Mouse (Mus musculus): Measurements from ENCODE around the gene Tedc1.

The Tedc1 gene

DNA sequence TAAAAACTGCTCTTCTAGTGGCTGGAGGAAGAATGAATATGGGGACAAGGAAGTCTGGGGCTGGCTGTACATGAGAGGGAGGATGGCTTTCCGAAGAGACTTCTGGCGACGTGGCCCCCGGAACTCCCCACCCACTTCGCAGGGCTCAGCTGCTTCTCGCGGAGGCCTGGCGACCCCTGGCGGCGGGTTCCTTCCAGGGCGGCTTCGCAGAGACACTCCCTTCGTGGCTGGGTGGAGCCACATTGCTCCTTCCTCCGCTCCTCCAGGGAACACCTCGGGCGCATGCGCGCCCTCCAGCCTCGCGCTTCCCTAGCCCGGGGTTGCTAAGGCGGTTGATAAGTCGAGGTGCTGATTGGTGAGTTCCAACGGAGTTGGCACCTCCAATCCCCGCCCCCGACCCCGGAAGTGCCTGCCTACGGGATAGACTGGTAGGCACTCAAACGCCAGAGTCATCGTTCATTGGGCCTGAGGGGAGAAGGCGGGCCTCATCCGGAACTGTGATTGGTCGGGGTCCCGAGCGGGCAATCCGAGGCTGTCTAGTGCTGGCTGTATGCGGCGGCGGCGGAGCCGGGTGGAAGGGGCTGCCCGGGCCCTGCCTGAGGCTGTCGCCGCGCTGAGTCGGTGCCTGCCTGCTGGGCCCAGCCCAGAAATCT lies at the start of gene Tedc1:
TSS of gene Tedc1 (plus strand) at position 535 of the 653 bp plus-strand sequence.
- peak; percentile 99 for DNase-seq

DNA sequence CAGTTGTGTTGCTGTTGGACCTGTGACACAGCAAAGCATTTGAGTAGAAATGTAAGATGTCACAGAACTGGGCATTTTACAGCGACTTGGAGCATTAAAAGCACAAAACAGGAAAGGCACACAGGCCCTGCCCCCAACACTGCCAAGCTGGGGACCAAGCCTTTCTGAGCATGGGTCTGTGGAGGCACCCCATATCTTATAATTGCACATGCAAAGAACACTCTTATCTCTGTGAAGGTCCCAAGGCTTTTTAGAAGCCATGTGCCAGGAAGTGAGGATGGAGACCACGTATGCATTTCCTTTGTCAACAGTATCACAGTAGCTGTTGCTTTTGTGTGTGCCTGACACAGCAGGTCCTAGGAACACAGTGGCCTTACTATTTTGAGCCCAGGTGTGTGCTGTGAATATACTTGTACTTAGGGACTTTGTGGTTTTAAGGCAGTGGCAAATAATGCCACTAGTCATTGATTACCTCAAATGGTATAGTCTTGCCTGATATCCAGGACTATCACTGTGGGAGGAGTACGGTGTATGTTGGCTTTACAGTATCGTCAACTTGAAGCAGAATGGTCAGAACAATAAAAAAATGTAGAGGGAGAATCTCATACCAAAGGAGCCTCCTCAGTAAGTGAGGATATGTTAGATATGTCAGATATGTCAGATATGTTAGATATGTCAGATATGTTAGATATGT lies 48.6 kb upstream of the Tedc1 start:
- no peak for DNase-seq

DNA sequence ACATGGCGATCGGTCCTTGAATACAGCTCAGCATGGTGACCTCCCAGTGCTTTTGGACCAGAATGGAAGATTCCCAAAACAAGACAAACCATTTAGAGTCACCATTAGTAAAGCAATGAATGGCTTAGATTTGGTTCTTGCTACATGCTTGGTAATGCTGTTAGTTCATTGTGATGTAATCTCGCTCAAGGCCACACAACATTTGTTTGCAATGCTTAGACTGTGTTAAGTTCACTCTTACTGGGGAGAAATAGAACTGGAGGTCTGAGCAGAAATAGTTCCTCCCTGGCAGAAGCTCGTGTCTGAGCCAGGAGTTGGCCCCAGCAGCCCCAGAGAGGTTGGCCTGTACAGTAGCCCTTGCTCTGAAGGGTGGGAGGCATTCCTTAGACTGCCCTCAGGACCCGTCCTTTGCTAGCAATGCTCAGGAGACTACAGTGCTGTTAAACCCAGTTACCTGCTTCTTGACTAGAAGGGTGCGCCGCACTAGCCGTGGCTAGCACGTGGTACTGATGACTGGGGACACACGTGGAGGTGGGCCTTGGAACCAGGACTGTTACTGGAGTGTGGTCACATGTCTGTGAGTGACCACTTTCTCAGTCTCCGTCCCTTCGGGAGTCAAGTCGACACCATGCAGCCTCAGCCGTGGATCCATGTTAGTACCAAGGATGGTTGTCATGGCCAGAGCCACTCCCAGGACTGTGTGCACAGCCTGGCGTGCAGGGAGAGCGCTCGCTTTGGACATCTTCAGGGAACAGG lies 47.5 kb upstream of the Tedc1 start:
- DNase-seq: no peak

DNA sequence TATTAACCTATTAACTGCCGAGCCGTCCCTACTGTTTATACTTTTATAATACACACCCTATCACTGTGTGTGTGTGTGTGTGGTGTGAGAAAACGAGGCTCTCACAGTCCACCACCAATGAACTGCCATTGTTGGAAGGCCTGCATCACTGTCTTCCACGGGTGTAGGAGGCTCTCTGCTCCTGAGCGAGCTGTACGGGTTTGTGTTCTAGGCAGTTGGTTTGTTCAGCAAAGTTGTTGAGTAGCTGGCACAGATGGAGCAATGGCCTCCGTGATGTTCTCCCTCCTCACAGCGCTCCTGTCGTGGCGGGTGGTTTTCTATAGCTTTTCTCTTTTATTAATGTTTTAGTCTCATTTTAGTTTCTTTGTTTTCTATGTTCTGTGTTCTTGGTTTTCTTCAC lies 46.4 kb upstream of the Tedc1 start:
- no peak for DNase-seq

DNA sequence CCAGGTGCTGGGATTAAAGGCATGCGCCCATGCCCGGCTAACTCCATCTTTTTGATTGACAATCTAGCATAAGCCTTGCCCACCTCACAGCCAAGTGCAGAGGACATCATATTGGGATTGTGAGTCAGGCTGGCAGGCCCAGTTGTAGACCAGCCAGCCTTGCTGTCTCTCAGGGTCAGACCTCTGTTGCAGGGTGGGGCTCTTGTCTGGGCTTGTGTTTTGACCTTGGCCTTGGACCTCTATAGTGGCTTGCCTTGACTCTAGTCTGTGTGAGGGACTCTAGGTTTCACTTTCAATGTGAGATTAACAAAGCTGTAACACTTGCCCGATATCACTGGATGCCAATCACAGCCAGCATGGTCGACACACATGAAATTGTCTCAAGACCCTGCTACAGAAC lies 42.1 kb upstream of the Tedc1 start:
- no peak for DNase-seq

DNA sequence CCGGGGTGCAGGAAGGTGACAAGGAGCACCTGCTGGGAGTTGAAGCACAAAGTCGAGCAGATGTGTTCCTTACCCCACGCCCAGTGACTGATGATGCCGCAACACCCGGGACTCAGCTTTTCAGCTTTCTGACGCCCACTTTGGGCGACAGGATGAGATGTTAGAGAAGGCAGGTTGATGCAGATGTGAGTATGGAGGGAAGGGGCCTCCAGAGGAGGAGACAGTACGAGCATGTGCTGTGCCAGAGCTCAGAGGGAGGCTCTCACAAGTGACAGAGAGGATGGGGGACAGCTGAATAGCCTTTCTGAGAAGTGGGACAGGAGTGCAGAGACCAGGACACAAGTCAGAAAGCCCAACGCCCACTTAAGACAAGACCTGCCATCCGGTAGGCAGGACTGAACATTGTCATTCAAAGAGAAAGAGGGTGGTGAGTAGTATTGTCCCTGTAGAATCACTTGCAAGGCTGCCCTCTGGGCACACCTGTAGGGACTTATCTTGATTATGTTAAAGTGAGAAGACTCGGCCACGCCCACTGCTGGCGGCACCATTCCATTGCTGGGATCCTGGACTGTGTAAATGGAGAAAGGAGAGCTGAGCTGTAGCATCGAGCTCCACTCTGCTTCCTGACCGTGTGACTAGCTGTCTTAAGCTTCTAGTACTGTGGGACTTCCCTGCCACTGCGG lies 41.2 kb upstream of the Tedc1 start:
- DNase-seq: no peak

DNA sequence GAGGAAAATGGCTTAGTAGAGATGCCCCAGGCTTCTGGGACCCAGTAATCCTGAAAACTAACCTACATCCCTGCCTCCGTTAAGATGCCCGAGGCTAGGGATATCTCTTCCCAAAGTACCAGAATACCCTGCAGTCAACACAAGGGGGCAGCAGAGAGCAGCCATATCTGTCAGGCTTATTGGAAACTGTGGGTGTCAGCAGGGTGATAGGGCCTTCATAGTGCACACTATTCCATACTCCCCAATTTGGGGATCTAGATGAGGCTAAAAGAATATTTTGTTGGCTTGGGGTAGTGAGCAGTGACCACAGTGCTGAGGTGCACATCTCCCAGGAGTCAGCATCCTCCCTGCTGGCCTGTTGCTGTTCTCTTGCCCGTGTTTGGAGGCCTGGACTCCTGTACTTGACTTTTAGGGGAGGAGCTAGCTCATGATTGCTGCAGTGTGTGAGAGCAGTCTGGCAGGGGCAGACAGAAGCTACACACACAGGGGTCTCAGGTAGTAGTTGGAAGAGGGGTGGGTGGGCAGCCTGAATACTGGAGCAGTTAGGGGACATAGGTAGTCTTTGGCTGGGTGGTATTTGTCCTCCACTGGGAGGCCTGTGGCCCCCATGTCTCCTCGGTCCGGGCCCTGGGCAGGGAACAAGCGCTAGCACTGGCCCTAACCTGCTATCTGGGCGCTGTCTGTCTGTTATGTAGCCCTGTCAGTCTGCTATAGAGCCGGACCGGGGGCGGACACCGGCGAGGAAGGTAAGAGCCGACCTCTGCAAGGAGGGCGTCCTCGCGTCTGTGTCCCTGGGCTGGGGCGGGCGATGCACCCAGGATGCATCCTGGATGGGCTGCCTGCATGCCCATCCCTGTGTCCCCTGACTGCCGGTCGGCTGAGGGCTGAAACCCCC lies 36.5 kb upstream of the Tedc1 start:
- DNase-seq: peak; percentile 41 to 73

DNA sequence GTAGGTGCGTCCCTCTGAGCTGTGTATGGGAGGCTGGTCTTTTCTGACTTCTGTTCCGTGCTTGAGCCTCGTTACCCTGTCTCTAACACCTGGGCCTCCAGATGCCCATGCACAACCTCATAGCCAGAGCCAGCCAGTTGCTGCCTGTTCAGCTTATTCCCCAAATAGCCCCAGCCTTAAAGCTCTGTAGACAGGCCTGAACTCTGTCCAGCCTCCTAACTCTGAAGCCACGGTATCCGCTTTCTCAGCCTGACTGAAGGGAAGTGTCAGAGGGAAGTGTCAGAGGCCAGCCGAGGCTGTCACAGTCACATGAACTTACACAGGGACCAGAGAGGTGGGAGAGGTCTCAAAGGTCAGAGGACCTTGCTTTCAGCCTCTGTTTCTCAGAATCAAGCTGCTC lies 31.5 kb upstream of the Tedc1 start:
- DNase-seq: no peak

DNA sequence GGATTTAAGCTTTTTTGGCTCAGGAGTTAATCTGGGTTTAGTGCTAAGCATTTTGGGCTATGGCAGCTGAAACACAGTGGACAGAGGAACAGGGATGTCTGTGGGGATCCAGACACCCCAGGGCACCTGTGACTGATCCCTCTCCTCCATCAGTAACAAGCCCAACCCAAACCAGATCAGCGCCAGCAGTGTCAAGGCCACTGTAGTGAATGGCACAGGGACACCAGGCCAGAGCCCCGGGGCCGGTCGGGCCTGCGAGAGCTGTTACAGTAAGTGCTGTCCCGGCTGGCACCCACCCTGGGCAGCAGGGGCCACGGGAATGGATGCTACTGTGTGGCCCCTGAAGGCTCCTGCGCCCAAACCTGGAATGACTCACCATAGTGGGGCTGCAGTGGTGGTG lies 25.5 kb upstream of the Tedc1 start:
- no peak for DNase-seq

DNA sequence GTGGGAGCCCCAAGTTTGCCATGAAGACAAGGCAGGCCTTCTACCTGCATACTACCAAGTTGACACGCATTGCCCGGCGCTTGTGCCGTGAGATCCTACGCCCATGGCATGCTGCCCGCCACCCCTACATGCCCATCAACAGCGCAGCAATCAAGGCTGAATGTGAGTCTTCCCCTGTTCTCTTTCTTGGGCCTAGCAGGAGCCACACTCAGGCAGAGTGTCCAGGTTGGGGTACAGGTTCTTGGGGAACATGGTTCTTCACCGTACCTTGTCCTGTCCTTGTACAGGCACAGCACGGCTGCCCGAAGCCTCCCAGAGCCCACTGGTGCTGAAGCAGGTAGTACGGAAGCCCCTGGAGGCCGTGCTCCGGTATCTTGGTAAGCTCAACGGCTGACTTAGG lies 24.6 kb upstream of the Tedc1 start:
- DNase-seq: no peak

DNA sequence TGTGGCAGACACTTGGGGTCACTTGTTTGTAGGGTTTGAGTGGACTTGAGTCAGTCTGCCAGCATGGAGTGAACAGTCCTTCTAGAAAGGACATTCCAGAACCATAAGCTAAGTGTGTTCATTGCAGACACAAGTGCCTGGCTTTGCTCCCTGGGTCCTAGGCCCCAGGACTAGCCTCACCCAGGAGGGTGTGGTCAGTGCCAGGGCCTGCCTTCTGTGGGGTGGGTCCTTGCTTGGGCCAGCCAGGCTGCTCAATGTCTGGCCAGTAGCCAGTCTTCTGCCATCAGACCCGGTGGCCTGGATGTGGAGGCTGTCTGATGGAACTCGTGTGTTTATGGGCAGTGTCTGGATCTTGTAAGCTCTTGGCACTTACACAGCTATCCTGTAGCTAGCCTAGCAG lies 23.7 kb upstream of the Tedc1 start:
- no peak for DNase-seq

DNA sequence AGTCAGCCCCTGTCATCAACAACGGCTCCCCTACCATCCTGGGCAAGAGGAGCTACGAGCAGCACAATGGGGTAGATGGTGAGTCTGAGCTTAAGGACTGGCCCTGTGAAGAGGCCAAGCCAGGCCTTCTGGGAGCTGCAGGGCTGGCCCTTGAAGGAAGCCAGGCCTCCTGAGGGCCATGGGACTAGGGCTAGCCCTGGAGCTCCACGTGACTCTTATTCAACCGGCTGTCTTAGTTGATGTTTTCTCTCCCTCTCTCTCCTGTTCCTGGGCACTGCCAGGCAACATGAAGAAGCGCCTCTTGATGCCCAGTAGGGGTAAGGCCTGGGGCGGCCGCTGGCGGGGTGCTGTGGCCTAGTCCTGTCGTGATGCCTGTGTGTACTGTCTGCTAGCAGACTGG lies 23.0 kb upstream of the Tedc1 start:
- no peak for DNase-seq

DNA sequence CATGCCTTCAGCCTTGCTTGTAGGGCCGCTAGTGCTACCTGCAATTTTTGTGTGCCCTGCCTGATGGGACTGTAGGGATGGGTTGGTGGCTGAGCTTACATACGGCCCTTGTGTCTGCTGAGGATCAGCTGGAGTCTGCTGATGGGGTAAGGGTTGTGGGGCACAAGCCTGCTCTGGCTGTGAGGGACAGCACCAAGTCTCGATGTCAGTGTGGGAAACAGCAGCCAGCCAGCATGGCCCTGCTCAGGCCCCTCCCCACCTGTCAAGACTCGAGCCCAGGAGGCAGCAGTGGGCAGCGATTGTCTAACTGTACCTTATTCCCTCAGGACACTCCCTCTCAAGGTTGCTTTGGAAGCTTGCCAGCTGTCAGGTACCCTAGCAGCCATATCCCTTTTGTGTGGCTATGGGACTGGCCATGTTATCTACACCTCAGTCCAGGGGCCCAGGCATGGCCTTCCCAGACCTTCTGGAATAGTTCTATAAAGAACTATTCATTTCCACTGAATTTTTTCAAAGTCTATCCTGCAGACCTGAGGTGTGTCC lies 22.3 kb upstream of the Tedc1 start:
- DNase-seq: no peak

DNA sequence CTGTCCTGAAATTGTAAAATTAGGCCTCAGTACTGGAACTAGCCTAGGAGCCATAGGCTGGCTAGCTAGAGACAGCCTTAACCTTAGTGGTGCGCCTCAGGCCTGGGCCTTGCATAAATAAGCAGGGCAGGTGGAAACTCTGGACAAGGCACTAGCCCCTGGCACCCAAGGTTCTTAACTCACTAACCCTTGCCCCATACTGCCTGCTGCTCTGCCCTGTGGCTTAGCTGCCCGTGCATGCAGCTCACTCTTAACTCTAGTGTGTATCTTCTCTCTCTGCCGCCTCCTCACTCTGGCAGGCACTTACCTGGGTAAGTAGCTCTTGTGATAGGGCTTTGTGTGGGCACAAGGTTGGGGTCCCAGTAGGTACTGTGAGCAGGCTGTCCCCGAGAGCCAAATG lies 21.7 kb upstream of the Tedc1 start:
- DNase-seq: no peak

DNA sequence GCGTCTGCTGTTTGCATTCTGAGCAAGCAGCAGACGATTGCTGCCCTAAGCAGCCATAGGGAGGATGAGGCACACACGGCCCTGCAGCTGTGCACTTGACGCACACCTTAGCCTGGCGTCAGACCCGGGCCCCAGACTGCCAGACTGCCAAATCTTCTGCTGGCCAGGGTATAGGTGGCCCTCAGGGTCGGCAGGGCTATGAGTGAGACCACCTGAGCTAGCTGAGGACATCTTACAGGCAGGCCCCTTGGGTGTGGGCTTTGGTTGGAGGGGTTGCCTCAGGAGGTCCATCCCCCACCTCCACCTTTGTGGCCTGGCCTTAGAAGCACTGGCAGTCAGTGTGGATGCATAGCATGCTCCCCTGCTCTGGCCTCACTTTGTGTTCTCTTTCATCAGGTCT lies 20.8 kb upstream of the Tedc1 start:
- DNase-seq: no peak

DNA sequence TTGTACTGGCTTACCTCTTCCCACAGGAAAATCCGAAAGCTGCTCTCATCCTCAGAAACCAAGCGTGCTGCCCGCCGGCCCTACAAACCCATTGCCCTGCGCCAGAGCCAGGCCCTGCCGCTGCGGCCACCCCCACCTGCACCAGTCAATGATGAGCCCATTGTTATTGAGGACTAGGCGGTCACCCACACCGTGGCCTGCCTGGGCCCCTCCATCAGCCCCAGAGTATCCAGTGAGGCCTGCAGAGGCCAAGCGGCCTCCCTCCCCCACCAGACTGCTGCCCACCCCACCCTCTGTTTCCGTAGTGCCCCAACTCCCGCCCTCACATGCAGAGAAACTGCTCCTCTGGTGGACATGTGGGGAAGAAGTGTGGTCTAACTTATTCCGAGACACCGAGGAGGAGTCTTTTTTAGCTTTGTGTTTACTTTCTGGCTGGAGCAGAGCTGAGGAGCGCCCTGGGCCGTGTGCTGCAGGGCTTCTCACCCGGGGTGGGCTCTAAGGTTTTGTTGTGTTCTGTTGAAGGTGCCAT lies 19.7 kb upstream of the Tedc1 start:
- no peak for DNase-seq

DNA sequence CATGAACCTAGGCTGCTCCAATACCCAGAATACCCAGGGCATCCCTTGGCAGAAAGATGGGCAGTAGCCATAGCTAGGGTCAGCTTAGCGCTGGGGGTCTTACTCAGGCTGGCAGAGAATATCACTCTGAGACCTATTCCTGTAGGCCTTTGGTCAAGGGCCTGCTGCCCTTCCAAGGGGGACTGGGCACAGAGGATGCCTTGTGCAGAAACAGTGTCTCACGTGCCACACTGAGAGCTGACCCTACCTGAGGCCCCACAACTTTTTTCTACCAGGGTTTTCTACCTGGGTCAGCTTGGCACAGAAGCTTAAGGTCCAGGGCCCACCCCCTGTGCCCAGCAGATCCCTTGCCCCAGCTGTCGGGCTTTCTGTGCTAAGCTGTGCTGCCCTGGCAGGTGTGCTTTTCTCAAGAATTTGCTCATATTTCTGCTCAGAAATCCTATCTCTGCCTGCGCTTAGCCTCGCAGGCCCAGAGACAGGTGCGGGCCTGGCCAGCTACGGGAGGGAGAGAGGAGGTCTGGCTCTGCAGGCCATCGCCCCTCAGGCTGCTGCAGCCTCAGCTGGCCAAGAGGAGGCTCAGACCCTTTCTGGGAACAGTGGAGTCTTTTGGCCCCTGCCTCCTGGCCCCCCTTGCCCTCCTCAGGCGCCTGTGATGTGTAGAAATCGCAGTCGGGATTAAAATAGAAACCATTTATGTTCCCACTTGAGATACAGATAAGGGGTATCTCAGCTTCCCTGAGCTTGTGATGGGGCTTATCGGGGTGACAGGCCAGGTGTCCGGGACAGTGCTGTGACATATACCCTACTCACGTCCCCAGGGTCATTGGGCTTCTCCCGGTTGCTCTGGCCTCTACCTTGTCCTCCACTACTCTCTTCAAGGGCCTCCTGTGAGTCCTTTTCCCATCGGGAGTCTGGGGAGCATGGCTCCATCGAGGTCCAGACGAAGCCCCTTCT lies 18.7 kb upstream of the Tedc1 start:
- DNase-seq: no peak

DNA sequence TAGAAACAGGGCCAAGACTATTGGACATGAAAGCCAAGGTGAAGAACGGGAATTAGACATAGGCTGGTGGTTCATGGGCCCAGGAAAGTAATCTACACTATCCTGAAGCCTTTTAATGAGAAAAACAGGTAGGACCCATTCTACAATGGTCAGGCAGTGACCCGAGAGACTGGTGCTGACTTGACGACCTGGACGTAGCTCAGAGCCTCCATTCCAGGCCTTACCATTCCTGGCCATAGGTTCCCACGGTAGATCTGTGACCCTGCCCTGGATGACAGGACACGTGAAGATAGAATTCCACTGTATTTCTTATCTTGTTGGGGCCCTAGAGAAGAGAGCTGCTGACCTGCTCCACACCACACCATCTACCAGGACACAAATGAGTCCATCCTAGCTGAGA lies 17.9 kb upstream of the Tedc1 start:
- no peak for DNase-seq

DNA sequence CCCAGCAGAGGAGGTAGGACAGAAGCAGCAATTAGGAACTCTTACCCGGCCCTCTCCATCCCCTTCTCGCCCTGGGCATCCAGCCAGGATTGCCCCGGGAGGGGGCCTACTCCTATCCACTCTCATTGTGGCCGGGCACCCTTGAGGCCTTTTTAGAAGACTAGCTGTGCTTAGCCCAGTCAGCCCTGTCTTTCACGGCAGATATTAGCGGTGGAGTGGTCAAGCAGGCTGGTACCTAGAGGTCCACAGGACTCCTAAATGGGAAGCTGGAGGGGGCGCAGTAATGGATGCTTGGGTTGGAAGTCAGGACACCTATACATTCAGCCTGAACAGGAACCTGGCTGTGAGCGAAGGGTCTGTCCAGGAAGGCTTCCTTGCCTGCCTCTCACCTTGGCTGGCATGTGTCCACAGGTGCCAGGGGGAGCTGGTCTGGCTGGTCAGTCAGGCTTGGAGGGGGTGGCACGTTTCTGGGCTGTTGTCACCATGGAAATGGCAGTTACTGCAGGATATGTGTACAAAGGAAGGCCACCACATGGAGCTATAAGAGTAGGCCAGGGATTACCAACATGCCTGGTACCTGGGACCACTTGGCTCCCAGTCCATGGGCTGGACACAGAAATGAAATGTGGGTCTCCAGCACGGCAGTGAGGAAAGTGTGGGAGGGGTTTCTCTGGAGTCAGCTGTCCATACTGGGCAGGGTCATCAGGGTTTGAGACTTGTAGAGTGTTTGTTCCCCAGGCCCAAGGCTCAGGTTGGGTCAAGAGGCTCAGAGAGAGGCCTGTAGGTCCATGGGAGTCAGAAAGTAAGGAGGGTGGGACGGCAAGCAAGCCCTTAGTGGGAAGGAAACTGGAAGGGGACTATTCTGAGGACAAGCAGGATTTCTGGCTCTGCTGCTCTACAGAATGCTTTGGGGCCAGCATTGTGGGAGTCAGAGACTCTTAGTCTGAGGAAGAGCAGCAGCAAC lies 17.0 kb upstream of the Tedc1 start:
- no peak for DNase-seq

All from spleen, adult 18-20 months (tissue).